Mouse (Mus musculus) heart, embryonic 12.5 days (tissue): Measurements from ENCODE around the gene Ankrd22. TPM values are rescaled to one million over a fixed set of nuclear protein-coding genes. Genes with fewer than 3 reads are reported as not detected.

ENCODE experiments used
- ATAC-seq: fragments of 200-750 bp; cut with Nextera tagmentation; 2 replicates; pipeline ENCODE4 v1.8.0; 2017; ENCODE audit warnings: moderate TSS enrichment, moderate library complexity; ENCODE audit not compliant: insufficient number of reproducible peaks, low FRiP score
- H3K27ac ChIP-seq: fragments of 300-500 bp; sonication (generic); 2 replicates; pipeline ENCODE4 v1.5.1; 2016; ENCODE audit warnings: mild to moderate bottlenecking, moderate library complexity; ENCODE audit not compliant: poor library complexity, severe bottlenecking
- H3K27me3 ChIP-seq: fragments of 300-500 bp; sonication (generic); replicated peaks from 2 replicates; pipeline ENCODE4 v1.6.1; 2016; ENCODE audit warnings: mild to moderate bottlenecking, moderate library complexity
- H3K36me3 ChIP-seq: fragments of 300-500 bp; sonication (generic); 2 replicates; pipeline ENCODE4 v1.6.1; 2016; ENCODE audit warnings: mild to moderate bottlenecking, moderate library complexity
- H3K4me1 ChIP-seq: fragments of 300-500 bp; sonication (generic); replicated peaks from 2 replicates; pipeline ENCODE4 v1.6.1; 2016; ENCODE audit warnings: mild to moderate bottlenecking
- H3K4me2 ChIP-seq: fragments of 300-500 bp; sonication (generic); 2 replicates; pipeline ENCODE4 v1.6.1; 2016; ENCODE audit warnings: mild to moderate bottlenecking, moderate library complexity
- H3K4me3 ChIP-seq: fragments of 300-500 bp; sonication (generic); 2 replicates; pipeline ENCODE4 v1.5.1; 2016; ENCODE audit warnings: mild to moderate bottlenecking
- H3K9ac ChIP-seq: fragments of 300-500 bp; sonication (generic); 2 replicates; pipeline ENCODE4 v1.6.1; 2016; ENCODE audit warnings: mild to moderate bottlenecking, moderate library complexity
- H3K9me3 ChIP-seq: fragments of 300-500 bp; sonication (generic); replicated peaks from 2 replicates; pipeline ENCODE4 v1.6.1; 2016; ENCODE audit warnings: mild to moderate bottlenecking, moderate library complexity
- WGBS: fragments of 180-500 bp; shearing (Covaris S2); methylation state at CpG from one replicate; pipeline ENCODE4 v1.1.7; 2016; 5-methylcytosine and 5-hydroxymethylcytosine counted together
- polyA plus RNA-seq: library from polyadenylated mRNA; unstranded; fragments of >200 nt; fragmentation: Nextera tagmentation; extraction: Ambion mirVana; gene quantifications from 2 replicates; pipeline ENCODE4 v1.2.1, GENCODE M21; 2016

Ankrd22 gene
- polyA plus RNA-seq, 1 experiment from 2014 or later = not detected

GRCm38 (mm10) chr19:34078130-34078529, 87.7 kb downstream of the Ankrd22 start:
- no peaks in the 10 kb centered on the region for H3K36me3 ChIP-seq
- no peaks in the 10 kb centered on the region for H3K9me3 ChIP-seq
- no peak overlapping the region for H3K4me2 ChIP-seq
- WGBS = 76% methylated on average over 2 of the region's 2 CpGs
- H3K4me3 ChIP-seq = no peak overlapping the region
- H3K4me1 ChIP-seq = no peaks in the 10 kb centered on the region
- H3K27me3 ChIP-seq = no peaks in the 10 kb centered on the region
- H3K27ac ChIP-seq = no peak overlapping the region
- no peak for ATAC-seq
- no peak overlapping the region for H3K9ac ChIP-seq

GRCm38 (mm10) chr19:34074239-34074638, 91.6 kb downstream of the Ankrd22 start:
- Histone ChIP-seq H3K36me3 (no peaks in the 10 kb centered on the region), H3K27ac (no peak overlapping the region), H3K9me3 (no peaks in the 10 kb centered on the region), H3K9ac (no peak overlapping the region), H3K4me2 (no peak overlapping the region), H3K4me1 (no peaks in the 10 kb centered on the region), H3K27me3 (no peaks in the 10 kb centered on the region), H3K4me3 (no peak overlapping the region)
- ATAC-seq = no peak

Other genes with a start within 250 kb of the Ankrd22 start
- 0.15 TPM in 1 of 2 replicates, not detected in the other for gene Lipf, start 204.9 kb downstream of the Ankrd22 start, polyA plus RNA-seq
- gene Lipk, start 157.8 kb downstream of the Ankrd22 start, polyA plus RNA-seq = not detected in 2 replicates
- gene Lipn, start 98.7 kb downstream of the Ankrd22 start, polyA plus RNA-seq = not detected in 2 replicates
- gene Lipm, start 65.1 kb downstream of the Ankrd22 start, polyA plus RNA-seq = not detected in 2 replicates
- 5.2 and 6.9 TPM in 2 replicates for gene Stambpl1, start 26.2 kb upstream of the Ankrd22 start, polyA plus RNA-seq
- 1,019 and 1,096 TPM in 2 replicates for gene Acta2, start 89.5 kb upstream of the Ankrd22 start, polyA plus RNA-seq
- gene Fas, start 124.6 kb upstream of the Ankrd22 start, polyA plus RNA-seq = 2.2 and 2.4 TPM in 2 replicates